Mouse (Mus musculus) ES-CJ7 (cell line): ENCODE measurements around the gene Vmn1r116.
"Not testable (repeated sequence)": the region's sequence is repeated elsewhere in the genome, so short reads cannot be mapped to it uniquely, and the experiment has no call there.

Experiments used
- DNase-seq: peaks from one replicate; pipeline ENCODE4 v3.0.0; 2011; ENCODE audit warnings: low read depth, low spot score

Gene Vmn1r116

DNA sequence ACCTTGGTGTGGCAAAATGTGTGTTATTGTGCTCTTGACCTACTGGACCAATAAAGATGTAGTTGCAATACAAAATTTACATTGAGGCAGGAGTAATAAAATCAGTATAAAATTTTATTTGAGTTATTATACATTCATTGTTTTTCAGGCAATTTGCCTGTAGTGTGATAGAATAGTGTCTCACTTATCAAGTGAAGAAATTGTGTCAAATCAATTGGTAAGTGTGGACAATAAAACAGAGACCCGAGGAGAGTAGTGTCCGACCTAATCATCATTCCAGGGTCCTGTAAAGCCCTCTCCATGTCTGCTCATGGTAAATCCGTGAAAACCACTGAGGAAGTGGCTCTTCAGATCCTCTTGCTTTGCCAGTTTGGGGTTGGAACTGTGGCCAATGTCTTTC is at the start of gene Vmn1r116:
Gene Vmn1r116 (plus strand): TSS at position 301 of the 400 bp plus-strand sequence.
- not testable (repeated sequence) for DNase-seq

DNA sequence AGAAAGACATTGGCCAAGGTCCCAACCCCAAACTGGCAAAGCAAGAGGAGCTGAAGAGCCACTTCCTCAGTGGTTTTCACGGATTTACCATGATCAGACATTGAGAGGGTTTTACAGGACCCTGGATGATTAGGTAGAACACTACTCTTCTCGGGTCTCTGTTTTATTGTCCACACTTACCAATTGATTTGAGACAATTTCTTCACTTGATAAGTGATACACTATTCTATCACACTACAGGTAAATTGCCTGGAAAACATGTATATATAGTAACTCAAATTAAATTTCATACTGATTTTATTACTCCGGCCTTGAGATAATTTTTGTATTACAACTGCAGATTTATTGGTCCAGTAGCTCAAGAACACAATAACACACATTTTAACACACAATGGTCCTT is 27.2 kb upstream of the Vmn1r116 start, which contains the start of gene Vmn1r115:
Gene Vmn1r115 (minus strand): TSS at position 101 of the 400 bp plus-strand sequence.
- not testable (repeated sequence) for DNase-seq

GRCm38 (mm10) chr7:20884021-20884420 is 12.0 kb downstream of the Vmn1r116 start, which contains the start of gene Vmn1r117:
TSS of gene Vmn1r117 (minus strand) at chr7:20884121.
- not testable (repeated sequence) for DNase-seq

DNA sequence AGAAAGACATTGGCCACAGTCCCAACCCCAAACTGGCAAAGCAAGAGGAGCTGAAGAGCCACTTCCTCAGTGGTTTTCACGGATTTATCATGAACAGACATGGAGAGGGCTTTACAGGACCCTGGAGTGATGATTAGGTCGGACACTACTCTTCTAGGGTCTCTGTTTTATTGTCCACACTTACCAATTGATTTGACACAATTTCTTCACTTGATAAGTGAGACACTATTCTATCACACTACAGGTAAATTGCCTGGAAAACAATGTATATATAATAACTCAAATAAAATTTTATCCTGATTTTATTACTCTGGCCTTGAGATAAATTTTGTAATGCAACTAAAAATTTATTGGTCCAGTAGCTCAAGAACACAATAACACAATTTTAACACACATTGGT is 40.2 kb downstream of the Vmn1r116 start, which contains the start of gene Vmn1r118:
Gene Vmn1r118 (minus strand): TSS at position 101 of the 400 bp plus-strand sequence.
- not testable (repeated sequence) for DNase-seq
